Mouse (Mus musculus): ENCODE measurements at regions not wholly inside any gene's neighbourhood (a gene's known extent, or its start where the extent isn't known, plus 50 kb on each side); places are given as distances from the start of the nearest gene placed in this dataset.

- H3K36me3 ChIP-seq = no peaks in the 10 kb centered on the region
- no peaks in the 10 kb centered on the region for H3K27me3 ChIP-seq (replicated peaks)
- no peaks in the 10 kb centered on the region for H3K9me3 ChIP-seq (replicated peaks)
- 82% methylated on average over 5 of the region's 5 CpGs for WGBS
- H3K4me1 ChIP-seq (replicated peaks) = 0 out of 2 replicates have a peak, but pooled peaks cover 3% of the 10 kb centered on the region
- H3K9ac ChIP-seq = no peak overlapping the region
- no peak for ATAC-seq (ENCODE audit: insufficient number of reproducible peaks, low FRiP score)
- no peak overlapping the region for H3K27ac ChIP-seq (ENCODE audit: poor library complexity, severe bottlenecking)
- no peak overlapping the region for H3K4me2 ChIP-seq
- no peak overlapping the region for H3K4me3 ChIP-seq
Observed at GRCm38 (mm10) chr9:115611713-115612112, 297.5 kb upstream of the Gadl1 start.

DNA sequence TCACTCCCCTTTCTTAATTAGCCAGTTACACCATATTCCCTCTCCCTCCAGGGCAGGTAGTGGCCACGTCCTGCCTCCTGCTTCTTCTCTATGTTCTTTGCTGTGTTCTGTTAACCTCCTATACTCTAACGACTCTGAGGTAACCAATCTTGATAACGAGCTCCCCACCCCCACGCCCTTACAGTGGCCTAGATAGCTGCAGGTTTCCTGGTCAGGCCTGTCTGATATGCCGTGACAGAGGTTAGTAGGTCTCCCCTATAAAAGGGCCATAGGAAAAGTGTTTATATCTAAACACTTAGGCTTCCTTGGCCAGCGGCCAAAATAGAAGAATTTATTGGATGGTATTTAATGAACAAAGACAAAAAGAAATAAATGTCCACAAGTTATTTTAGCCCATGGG, 296.3 kb upstream of the Gadl1 start:
- no peak overlapping the region for H3K4me2 ChIP-seq
- ATAC-seq (ENCODE audit: insufficient number of reproducible peaks, low FRiP score) = no peak
- 51% methylated on average over 6 of the region's 6 CpGs for WGBS
- no peak overlapping the region for H3K9ac ChIP-seq
- H3K27ac ChIP-seq (ENCODE audit: poor library complexity, severe bottlenecking) = no peak overlapping the region
- H3K9me3 ChIP-seq (replicated peaks) = no peaks in the 10 kb centered on the region
- no peaks in the 10 kb centered on the region for H3K27me3 ChIP-seq (replicated peaks)
- no peaks in the 10 kb centered on the region for H3K36me3 ChIP-seq
- H3K4me1 ChIP-seq (replicated peaks) = 0 out of 2 replicates have a peak, but pooled peaks cover 3% of the 10 kb centered on the region
- H3K4me3 ChIP-seq = no peak overlapping the region

DNA sequence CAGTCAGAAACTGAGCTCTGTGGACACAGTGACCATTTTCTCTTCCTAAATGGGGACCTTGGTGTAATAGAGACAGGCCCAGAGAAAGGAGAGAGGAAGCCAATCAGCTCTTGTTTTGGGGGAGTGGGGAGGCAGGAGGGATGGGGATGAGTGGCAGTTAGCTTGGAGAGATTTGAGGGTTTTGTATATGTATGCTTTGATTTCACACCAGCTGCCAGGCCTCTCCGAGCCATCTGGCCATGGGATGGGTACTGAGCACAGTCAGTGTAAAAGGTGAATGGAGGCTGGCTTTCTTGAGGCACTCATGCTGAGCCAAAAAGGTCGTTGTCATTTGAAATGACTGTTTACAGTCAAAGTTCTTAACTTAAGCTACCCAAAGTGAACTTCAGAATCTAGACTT, 295.2 kb upstream of the Gadl1 start:
- no peaks in the 10 kb centered on the region for H3K27me3 ChIP-seq (replicated peaks)
- H3K9me3 ChIP-seq (replicated peaks) = no peaks in the 10 kb centered on the region
- no peaks in the 10 kb centered on the region for H3K36me3 ChIP-seq
- H3K9ac ChIP-seq = no peak overlapping the region
- no peak overlapping the region for H3K27ac ChIP-seq (ENCODE audit: poor library complexity, severe bottlenecking)
- WGBS = 76% methylated on average over 2 of the region's 2 CpGs
- ATAC-seq (ENCODE audit: insufficient number of reproducible peaks, low FRiP score) = no peak
- H3K4me2 ChIP-seq = no peak overlapping the region
- 0 out of 2 replicates have a peak, but pooled peaks cover 3% of the 10 kb centered on the region for H3K4me1 ChIP-seq (replicated peaks)
- H3K4me3 ChIP-seq = no peak overlapping the region

- Histone ChIP-seq H3K9me3 (replicated peaks) (no peaks in the 10 kb centered on the region), H3K9ac (no peak overlapping the region), H3K27ac (ENCODE audit: poor library complexity, severe bottlenecking) (no peak overlapping the region), H3K4me1 (replicated peaks) (0 out of 2 replicates have a peak, but pooled peaks cover 3% of the 10 kb centered on the region), H3K36me3 (no peaks in the 10 kb centered on the region), H3K27me3 (replicated peaks) (no peaks in the 10 kb centered on the region), H3K4me3 (no peak overlapping the region), H3K4me2 (no peak overlapping the region)
- 66% methylated on average over 6 of the region's 6 CpGs for WGBS
- ATAC-seq (ENCODE audit: insufficient number of reproducible peaks, low FRiP score) = no peak
Observed at GRCm38 (mm10) chr9:115617909-115618308, 291.3 kb upstream of the Gadl1 start.

- ATAC-seq (ENCODE audit: insufficient number of reproducible peaks, low FRiP score) = no peak
- Histone ChIP-seq H3K27me3 (replicated peaks) (no peaks in the 10 kb centered on the region), H3K9me3 (replicated peaks) (0 out of 2 replicates have a peak, but pooled peaks cover 5% of the 10 kb centered on the region), H3K4me3 (no peak overlapping the region), H3K4me2 (no peak overlapping the region), H3K4me1 (replicated peaks) (peaks cover 7% of the 10 kb centered on the region), H3K36me3 (no peaks in the 10 kb centered on the region), H3K9ac (no peak overlapping the region), H3K27ac (ENCODE audit: poor library complexity, severe bottlenecking) (no peak overlapping the region; the same call in 1 of the 2 replicates)
- WGBS = 42% methylated on average over 5 of the region's 5 CpGs
Observed at GRCm38 (mm10) chr9:115623948-115624347, 285.3 kb upstream of the Gadl1 start.

- no peak overlapping the region for H3K4me3 ChIP-seq
- no peak overlapping the region for H3K4me2 ChIP-seq
- no peaks in the 10 kb centered on the region for H3K27me3 ChIP-seq (replicated peaks)
- no peak overlapping the region; the same call in 1 of the 2 replicates for H3K9ac ChIP-seq
- no peak for ATAC-seq (ENCODE audit: insufficient number of reproducible peaks, low FRiP score)
- peaks cover 7% of the 10 kb centered on the region for H3K4me1 ChIP-seq (replicated peaks)
- H3K27ac ChIP-seq (ENCODE audit: poor library complexity, severe bottlenecking) = no peak overlapping the region
- H3K9me3 ChIP-seq (replicated peaks) = 0 out of 2 replicates have a peak, but pooled peaks cover 5% of the 10 kb centered on the region
- H3K36me3 ChIP-seq = no peaks in the 10 kb centered on the region
- WGBS = 63% methylated on average over 15 of the region's 15 CpGs
Observed at GRCm38 (mm10) chr9:115624721-115625496, 284.3 kb upstream of the Gadl1 start.

GRCm38 (mm10) chr9:115627551-115627950, 281.7 kb upstream of the Gadl1 start:
- Histone ChIP-seq H3K9me3 (replicated peaks) (0 out of 2 replicates have a peak, but pooled peaks cover 5% of the 10 kb centered on the region), H3K27me3 (replicated peaks) (no peaks in the 10 kb centered on the region), H3K27ac (ENCODE audit: poor library complexity, severe bottlenecking) (no peak overlapping the region), H3K4me1 (replicated peaks) (peaks cover 7% of the 10 kb centered on the region), H3K9ac (no peak overlapping the region), H3K4me2 (no peak overlapping the region), H3K36me3 (no peaks in the 10 kb centered on the region), H3K4me3 (no peak overlapping the region)
- WGBS = 63% methylated on average over 3 of the region's 3 CpGs
- ATAC-seq (ENCODE audit: insufficient number of reproducible peaks, low FRiP score) = no peak

DNA sequence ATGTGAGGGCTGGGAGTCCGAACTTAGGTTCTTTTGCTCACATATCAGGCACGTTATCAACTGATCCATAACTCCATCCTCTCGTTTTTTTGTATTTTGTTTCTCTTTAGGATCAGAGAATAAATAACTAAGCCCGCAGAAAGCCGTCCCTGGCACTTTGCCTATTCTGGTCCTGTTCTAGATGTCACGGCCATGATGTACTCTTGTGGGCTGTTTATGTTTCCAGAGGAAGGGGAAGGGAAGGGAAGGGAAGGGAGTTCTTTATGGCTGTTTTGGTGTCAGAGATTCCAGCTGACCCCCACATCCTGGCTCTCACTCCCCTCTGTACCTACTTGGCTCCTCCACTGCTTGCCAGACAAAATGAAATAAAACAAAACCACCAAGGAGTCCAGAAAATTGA, 272.1 kb upstream of the Gadl1 start:
- H3K4me3 ChIP-seq = no peak overlapping the region
- no peaks in the 10 kb centered on the region for H3K9me3 ChIP-seq (replicated peaks)
- H3K4me2 ChIP-seq = no peak overlapping the region
- H3K9ac ChIP-seq = no peak overlapping the region
- no peaks in the 10 kb centered on the region for H3K4me1 ChIP-seq (replicated peaks)
- 66% methylated on average over 6 of the region's 6 CpGs for WGBS
- H3K27ac ChIP-seq (ENCODE audit: poor library complexity, severe bottlenecking) = no peak overlapping the region
- no peaks in the 10 kb centered on the region for H3K27me3 ChIP-seq (replicated peaks)
- H3K36me3 ChIP-seq = no peaks in the 10 kb centered on the region
- ATAC-seq (ENCODE audit: insufficient number of reproducible peaks, low FRiP score) = no peak; the same call in 1 of the 2 replicates

DNA sequence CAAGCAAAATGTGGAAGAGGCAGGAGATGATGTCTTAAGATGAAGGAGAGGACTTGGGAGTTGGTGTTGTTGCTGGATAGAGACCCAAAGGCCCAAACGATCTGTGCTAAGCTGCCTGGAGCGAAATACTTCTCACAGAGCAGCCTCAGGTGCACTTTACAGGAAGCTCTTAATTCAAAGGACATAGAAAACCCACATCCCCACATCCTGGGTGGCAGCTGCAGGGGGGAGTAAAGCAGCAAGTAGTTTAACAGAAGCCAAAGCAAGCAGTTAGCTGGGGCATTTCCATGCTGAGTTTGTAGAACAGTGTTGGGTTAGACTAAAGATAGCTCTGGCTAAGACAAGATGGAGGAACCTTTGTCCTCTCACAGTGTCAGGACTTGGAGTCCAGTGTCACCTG, 268.5 kb upstream of the Gadl1 start:
- Histone ChIP-seq H3K27me3 (replicated peaks) (no peaks in the 10 kb centered on the region), H3K4me3 (no peak overlapping the region), H3K9me3 (replicated peaks) (no peaks in the 10 kb centered on the region), H3K4me2 (no peak overlapping the region), H3K9ac (no peak overlapping the region), H3K36me3 (no peaks in the 10 kb centered on the region), H3K4me1 (replicated peaks) (no peaks in the 10 kb centered on the region), H3K27ac (ENCODE audit: poor library complexity, severe bottlenecking) (no peak overlapping the region)
- WGBS = 79% methylated on average over 2 of the region's 2 CpGs
- ATAC-seq (ENCODE audit: insufficient number of reproducible peaks, low FRiP score) = no peak

DNA sequence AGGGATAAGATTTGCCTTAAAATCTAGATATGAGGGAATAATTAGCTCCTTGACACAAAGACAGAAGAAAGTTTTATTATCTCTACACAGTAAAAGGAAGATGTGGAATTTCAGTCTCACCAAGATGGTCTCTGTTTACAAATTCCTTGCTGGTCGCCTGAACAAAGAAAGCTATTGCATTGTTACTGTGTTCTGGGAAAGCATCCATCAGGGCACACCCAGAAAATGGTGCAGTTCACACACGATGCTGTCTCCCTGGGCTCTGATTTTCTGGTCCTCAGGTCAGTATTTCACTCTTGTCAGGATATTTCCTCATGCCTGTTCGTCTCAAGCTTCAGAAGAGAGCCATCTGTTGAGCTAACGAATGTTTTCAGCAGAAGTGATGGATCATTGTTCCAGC, 267.2 kb upstream of the Gadl1 start:
- WGBS = 52% methylated on average over 4 of the region's 4 CpGs
- Histone ChIP-seq H3K27me3 (replicated peaks) (no peaks in the 10 kb centered on the region), H3K4me1 (replicated peaks) (no peaks in the 10 kb centered on the region), H3K36me3 (no peaks in the 10 kb centered on the region), H3K4me3 (no peak overlapping the region), H3K9me3 (replicated peaks) (no peaks in the 10 kb centered on the region), H3K9ac (no peak overlapping the region), H3K4me2 (no peak overlapping the region), H3K27ac (ENCODE audit: poor library complexity, severe bottlenecking) (no peak overlapping the region)
- no peak for ATAC-seq (ENCODE audit: insufficient number of reproducible peaks, low FRiP score)

DNA sequence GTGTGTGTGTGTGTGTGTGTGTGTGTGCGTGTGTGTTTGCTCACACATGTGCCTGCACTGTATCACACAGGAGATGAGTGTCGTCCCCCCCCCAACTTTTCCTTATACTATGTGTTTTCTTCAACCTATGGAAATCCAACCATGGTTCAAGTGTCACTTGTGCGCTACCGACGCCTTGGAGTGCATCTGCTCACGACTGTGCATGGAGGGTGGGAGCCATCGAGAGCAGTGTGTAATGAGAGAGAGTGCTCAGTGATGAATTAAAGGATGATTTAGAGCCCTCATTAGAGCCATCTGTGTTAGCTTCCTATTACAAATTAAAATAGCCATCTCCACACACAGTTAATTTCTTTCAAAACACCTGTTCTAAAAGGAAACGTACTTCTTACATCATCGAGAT, 264.3 kb upstream of the Gadl1 start:
- WGBS = 89% methylated on average over 9 of the region's 9 CpGs
- Histone ChIP-seq H3K4me3 (no peak overlapping the region), H3K9me3 (replicated peaks) (no peaks in the 10 kb centered on the region; the same call in 1 of the 2 replicates), H3K4me1 (replicated peaks) (no peaks in the 10 kb centered on the region), H3K9ac (no peak overlapping the region), H3K36me3 (no peaks in the 10 kb centered on the region), H3K4me2 (no peak overlapping the region), H3K27me3 (replicated peaks) (no peaks in the 10 kb centered on the region), H3K27ac (ENCODE audit: poor library complexity, severe bottlenecking) (no peak overlapping the region)
- no peak for ATAC-seq (ENCODE audit: insufficient number of reproducible peaks, low FRiP score)

- no peak overlapping the region for H3K4me3 ChIP-seq
- no peaks in the 10 kb centered on the region for H3K4me1 ChIP-seq (replicated peaks)
- H3K27ac ChIP-seq (ENCODE audit: poor library complexity, severe bottlenecking) = no peak overlapping the region
- no peak overlapping the region for H3K9ac ChIP-seq
- WGBS = 71% methylated on average over 7 of the region's 7 CpGs
- H3K27me3 ChIP-seq (replicated peaks) = no peaks in the 10 kb centered on the region
- no peaks in the 10 kb centered on the region; the same call in 1 of the 2 replicates for H3K9me3 ChIP-seq (replicated peaks)
- no peaks in the 10 kb centered on the region for H3K36me3 ChIP-seq
- no peak for ATAC-seq (ENCODE audit: insufficient number of reproducible peaks, low FRiP score)
- no peak overlapping the region for H3K4me2 ChIP-seq
Observed at GRCm38 (mm10) chr9:115646226-115646625, 263.0 kb upstream of the Gadl1 start.
